Mouse (Mus musculus) E14TG2a.4 (cell line): ENCODE measurements around the gene Rgs12.

ENCODE experiments used
- H3K27me3 ChIP-seq: 2 replicates; pipeline ENCODE4 v1.6.1; 2014; ENCODE audit warnings: low read length, control low read depth; ENCODE audit not compliant: insufficient read depth
- H3K36me3 ChIP-seq: 2 replicates; pipeline ENCODE4 v1.6.1; 2014; ENCODE audit warnings: low read length, control low read depth; ENCODE audit not compliant: insufficient read depth
- H3K4me1 ChIP-seq: replicated peaks from 2 replicates; pipeline ENCODE4 v1.6.1; 2014; ENCODE audit warnings: low read depth, low read length, control low read depth
- H3K4me3 ChIP-seq: replicated peaks from 2 replicates; pipeline ENCODE4 v1.5.1; 2014; ENCODE audit warnings: mild to moderate bottlenecking, low read length
- H3K9me3 ChIP-seq: 2 replicates; pipeline ENCODE4 v1.6.1; 2014; ENCODE audit warnings: low read length, control low read depth
- CTCF ChIP-seq: conservative IDR thresholded peaks from 2 replicates; pipeline ENCODE4 v1.5.1; 2014; ENCODE audit warnings: low read length
- NANOG ChIP-seq: IDR thresholded peaks from 2 replicates; pipeline ENCODE4 v1.6.1; 2014; ENCODE audit warnings: borderline replicate concordance, low read length, mixed read lengths
- POU5F1 ChIP-seq: IDR thresholded peaks from 2 replicates; pipeline ENCODE4 v1.6.1; 2014; ENCODE audit warnings: low read length, borderline replicate concordance

Rgs12 gene

DNA sequence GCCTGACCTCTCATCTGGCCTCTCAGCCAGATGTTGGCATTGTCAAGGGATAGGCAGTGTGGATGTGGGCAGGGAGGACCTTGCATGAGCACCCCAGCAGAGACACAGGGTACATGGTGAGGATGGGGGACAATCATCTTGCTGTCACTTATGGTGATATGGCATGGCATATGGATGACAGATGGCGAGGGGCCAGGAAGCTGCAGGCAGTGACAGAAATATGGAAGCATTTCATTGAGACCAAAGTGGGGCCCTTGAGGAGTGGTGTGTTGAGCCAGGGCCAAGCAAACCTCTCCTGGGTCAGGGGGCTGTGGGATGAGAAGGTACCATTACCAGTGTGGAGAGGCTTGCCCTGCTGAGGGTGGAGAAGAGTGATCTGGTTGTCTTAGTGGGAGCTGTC, 127.1 kb downstream of the Rgs12 start:
- peaks cover 16% of the 10 kb centered on the region for H3K4me1 ChIP-seq
- no peak overlapping the region for H3K4me3 ChIP-seq
- peaks cover 51% of the 10 kb centered on the region for H3K27me3 ChIP-seq
- H3K36me3 ChIP-seq: no peaks in the 10 kb centered on the region
- no peak for TF ChIP-seq CTCF
- no peak for TF ChIP-seq POU5F1
- no peak for TF ChIP-seq NANOG
- H3K9me3 ChIP-seq: no peaks in the 10 kb centered on the region

DNA sequence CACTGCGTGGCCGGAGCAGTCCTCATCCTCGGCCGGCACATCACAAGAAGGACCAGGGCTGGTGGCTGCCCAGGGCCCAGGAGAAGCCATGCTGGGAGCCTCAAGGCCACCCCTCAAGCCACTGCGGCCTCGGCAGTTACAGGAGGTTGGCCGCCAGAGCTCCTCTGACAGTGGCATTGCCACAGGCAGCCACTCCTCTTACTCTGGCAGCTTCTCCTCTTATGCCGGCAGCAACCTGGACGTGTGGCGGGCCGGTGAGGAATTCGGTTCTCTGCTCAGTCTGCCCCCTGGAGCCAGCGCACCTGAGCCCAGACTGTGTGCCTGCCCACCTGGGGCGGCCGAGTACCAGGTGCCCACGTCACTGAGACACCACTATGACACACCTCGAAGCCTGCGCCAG, 129.9 kb downstream of the Rgs12 start:
- peaks cover 41% of the 10 kb centered on the region for H3K27me3 ChIP-seq
- H3K4me1 ChIP-seq: peaks cover 16% of the 10 kb centered on the region
- H3K36me3 ChIP-seq: no peaks in the 10 kb centered on the region
- peak overlapping the region; percentile 75 for H3K4me3 ChIP-seq
- H3K9me3 ChIP-seq: 0 out of 2 replicates have a peak, but pooled peaks cover 3% of the 10 kb centered on the region
- TF ChIP-seq CTCF (no peak), POU5F1 (no peak), NANOG (no peak)

- Histone ChIP-seq H3K4me1 (peaks cover 8% of the 10 kb centered on the region), H3K27me3 (peaks cover 16% of the 10 kb centered on the region), H3K9me3 (0 out of 2 replicates have a peak, but pooled peaks cover 3% of the 10 kb centered on the region), H3K36me3 (peaks cover 4% of the 10 kb centered on the region; the same call in 1 of the 2 replicates), H3K4me3 (no peak overlapping the region)
- TF ChIP-seq POU5F1: no peak
- TF ChIP-seq NANOG: no peak
- TF ChIP-seq CTCF: no peak
Measured at GRCm38 (mm10) chr5:35084913-35085312, 135.7 kb downstream of the Rgs12 start.

- TF ChIP-seq POU5F1 (no peak), CTCF (peak; percentile 79)
- peaks cover 9% of the 10 kb centered on the region for H3K27me3 ChIP-seq
- H3K36me3 ChIP-seq: peaks cover 39% of the 10 kb centered on the region
Measured at GRCm38 (mm10) chr5:35088785-35089613, 139.8 kb downstream of the Rgs12 start.

More at GRCm38 (mm10) chr5:35088785-35089613, 139.8 kb downstream of the Rgs12 start:
- no peak overlapping the region for H3K4me3 ChIP-seq
- H3K4me1 ChIP-seq: 0 out of 2 replicates have a peak, but pooled peaks cover 4% of the 10 kb centered on the region
- no peaks in the 10 kb centered on the region for H3K9me3 ChIP-seq
